Mouse (Mus musculus) cerebellum, adult 9-11 months (tissue): ENCODE results near the gene Msln.
"Not testable (repeated sequence)": the region's sequence is repeated elsewhere in the genome, so short reads cannot be mapped to it uniquely, and the experiment has no call there.

ENCODE experiments used
- DNase-seq: peaks from one replicate; pipeline ENCODE4 v3.0.0; 2022

Gene Msln

GRCm38 (mm10) chr17:25769331-25769730 is 15.2 kb upstream of the Msln start:
- DNase-seq: no peak

GRCm38 (mm10) chr17:25765886-25766285 is 11.7 kb upstream of the Msln start:
- DNase-seq: no peak

- DNase-seq: no peak
These were observed 8.4 kb upstream of the Msln start for GRCm38 (mm10) chr17:25762591-25762990.

- no peak for DNase-seq
These were observed 7.4 kb upstream of the Msln start for GRCm38 (mm10) chr17:25761561-25761970.

- DNase-seq: no peak
These were observed 6.0 kb upstream of the Msln start for GRCm38 (mm10) chr17:25760148-25760547.

DNA sequence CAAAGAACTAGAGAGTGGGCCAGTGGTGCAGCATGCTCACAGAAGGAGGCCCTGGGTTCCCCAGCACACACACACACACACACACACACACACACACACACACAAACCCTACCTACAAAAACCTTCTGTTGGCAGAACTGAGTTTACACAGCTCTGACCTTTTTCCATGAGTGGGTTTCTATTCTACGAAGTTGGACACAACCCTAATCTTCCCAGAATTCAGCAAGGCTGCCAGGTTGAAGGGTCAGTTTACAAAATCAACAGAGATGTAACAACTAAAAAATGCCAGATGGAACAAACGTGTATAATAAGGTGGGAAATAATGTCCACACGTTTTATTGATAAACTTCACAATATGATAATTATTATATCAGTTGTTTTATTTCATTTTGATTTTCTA is 3.5 kb upstream of the Msln start:
- DNase-seq: no peak

DNA sequence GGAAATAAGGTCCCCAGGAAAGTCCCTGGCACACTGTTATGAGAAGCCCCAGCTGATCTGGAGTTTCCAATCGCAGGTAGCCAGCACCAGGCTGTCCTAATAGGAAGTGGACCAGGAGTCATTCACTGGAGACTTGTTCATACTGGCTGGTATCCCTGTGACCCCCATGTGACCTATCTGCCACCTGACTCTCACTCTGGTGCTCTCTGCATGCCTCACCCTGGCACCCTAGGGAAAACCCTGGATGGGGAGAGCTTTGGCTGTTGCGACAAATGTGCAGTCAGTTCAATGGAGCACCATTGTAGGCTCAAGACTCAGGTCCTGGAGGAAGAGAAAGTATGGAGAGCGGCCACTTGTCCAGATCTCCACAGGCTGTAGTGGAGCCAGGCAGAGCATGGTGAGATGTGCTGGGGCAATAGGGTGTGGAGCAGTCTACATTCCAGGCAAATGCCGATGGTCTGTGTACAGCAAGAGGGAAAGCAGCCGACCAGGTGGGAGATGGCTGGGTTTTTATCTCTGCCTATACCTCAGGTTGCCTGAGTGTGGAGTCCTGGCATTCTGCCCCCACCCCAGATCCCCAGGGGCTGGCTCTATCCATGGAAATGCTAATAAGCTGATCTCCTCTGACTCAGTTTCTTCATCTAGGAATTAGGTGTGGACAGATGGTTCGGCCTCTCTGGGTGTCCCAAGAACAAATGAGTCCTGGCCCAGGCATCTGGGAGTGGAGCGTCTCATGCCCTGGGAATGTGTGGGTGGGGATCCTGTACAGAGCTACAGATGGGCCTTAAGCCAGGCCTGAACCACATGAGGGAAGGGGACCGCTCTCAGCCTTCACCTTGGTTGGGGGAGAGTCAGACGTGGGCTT is 2.4 kb upstream of the Msln start:
- DNase-seq: no peak

DNA sequence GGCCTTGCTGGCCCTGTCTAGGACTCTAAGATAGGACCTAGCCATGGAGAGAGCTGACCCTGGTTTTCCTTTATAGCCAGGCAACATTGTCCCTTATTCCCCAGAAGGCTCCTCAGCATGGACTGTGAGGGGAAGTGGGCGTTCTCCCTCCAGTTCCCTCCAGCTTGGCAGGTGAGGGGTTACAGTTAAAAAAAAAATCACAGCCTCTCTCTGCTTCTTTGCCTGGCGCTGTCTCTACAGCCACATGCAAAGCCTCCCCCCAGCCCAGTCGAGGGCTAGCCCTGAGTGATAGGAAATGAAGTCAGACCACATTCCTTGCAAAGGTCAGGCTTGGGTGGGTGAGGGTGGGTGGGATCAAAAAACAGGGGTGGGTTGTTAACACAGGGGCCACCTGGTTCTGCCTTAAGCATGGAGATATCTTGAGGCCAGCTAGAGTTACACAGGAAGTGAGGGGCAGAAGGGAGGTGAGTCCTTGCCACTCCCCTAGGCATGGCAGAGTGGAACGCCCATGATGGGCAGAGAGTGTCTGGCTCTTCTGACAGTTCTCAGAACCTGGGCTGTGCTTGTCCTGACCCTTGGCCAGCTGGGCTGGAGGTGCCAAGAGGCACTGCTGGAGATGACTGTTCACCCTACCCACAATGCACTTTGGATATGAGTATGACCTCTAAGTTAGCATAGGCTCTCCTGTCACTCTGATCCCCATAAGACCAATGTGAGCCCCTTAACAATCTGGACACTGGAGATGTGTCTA is 1.6 kb upstream of the Msln start:
- no peak for DNase-seq

GRCm38 (mm10) chr17:25755086-25755485 is 908 bp upstream of the Msln start:
- DNase-seq: no peak

DNA sequence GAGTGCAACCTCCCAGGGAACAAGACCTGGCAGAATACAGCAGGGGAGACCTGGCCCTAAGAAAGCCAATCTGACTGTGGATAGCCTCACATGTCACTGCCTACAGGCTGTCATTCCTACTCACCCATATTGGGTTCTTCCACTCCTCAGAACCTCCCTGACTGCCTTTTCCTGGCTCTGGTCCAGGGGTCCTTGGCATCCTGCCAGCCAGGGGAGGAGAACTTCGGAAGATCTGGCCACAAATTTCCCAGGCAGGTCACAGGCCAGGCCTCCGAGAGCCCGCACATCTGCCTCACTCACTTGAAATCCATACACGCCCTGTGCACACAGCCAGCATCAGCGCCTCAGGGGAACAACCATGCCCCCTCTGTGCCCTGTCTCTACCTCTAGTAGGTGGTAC is 2.7 kb downstream of the Msln start:
- no peak for DNase-seq

DNA sequence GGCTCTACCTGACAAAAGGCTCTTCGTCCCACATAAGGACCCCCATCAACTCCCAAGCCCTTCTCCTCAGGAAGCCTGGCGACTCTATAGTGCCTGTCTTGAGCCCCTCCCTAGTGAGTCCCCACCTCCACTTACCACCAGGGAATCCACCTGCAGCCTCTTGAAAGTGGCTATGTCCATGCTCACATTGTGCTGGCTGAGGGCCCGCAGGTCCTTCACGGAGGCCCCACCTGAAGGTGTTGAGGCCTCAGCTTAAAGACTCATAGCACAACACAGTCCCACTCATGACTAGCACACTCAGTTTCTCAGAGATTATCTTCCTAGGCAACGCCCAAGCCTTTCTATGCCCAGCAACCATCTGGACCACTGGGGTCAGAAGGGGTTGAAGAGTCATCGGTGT is 4.9 kb downstream of the Msln start:
- DNase-seq: no peak

DNA sequence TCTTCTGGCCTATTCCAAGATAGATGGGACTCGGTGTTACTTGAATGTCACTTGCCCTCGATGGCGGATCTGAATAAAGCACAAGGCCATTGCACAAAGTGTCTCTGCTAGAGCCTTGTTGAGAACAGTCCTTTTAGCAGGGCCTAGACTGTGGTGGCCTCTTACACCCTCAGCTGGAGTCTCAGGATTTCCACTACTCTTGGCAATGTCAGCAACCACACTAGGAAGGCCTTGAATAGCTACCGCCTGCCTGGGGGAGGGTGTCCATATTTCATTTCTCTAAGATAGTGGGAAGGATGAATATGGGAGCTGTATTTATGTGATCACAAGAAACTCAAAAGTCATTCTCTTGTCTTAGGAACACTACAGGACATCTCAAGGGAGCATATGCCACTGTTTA is 5.9 kb downstream of the Msln start:
- no peak for DNase-seq

- no peak for DNase-seq
These were observed 9.9 kb downstream of the Msln start for GRCm38 (mm10) chr17:25744311-25744710.

DNA sequence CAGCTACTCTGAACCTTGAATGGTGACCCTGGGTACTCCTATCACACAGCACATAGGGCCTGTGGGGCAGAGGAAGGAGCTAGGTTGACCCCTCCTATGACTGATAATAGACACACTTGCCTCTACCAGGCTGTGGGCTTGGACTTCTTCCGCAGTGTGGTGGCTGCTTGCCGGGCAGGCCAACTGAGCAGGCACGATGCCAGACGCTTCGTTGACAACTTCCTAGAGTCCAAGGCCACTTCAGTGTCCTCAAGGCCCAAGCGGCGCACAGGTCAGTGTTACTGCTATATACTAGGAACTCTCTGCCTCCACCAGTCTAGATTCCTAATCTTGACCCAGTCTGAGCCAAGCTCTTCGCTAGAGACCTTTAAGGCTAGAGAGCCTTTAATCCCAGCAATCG is 10.3 kb downstream of the Msln start:
- no peak for DNase-seq

DNA sequence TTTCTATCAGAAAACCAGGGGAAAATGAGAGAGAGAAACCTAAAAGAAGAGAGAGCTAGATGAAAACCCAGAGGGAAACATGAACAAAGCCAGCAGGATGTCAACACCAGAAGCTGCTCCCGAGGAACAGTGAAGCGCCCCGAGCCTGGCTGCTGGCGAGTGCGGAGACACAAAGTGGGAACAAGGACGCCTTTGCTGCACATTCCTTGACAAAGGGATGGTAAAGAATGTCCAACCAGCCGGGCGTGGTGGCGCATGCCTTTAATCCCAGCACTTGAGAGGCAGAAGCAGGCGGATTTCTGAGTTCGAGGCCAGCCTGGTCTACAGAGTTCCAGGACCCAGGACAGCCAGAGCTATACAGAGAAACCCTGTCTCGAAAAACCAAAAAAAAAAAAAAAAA is 12.7 kb downstream of the Msln start:
- DNase-seq: not testable (repeated sequence)

GRCm38 (mm10) chr17:25738861-25739260 is 15.3 kb downstream of the Msln start:
- no peak for DNase-seq

DNA sequence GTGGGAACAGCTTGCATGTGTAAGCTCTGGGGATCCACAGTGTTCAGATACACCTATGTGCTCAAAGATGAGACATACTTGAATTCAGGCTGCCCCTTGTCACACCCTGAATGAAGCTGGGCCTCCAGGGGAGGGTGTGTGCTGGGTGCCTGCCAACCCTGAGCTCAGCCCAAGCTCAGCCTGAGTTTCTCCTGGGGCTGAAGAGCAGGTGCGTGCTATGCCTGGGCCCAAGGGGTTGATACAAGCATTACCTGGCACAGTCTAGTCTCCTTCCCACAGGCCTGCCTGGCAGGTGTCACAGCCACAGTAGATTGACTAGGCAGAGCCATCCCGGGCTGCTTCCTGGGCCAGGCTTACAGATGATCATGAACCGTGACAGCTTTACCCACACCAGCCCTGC is 18.4 kb downstream of the Msln start, which contains the start of gene Mslnl:
Gene Mslnl, plus strand, starts transcription at position 298 of the 400 bp plus-strand sequence.
- DNase-seq: no peak

GRCm38 (mm10) chr17:25735246-25735645 is 18.9 kb downstream of the Msln start:
- DNase-seq: no peak

DNA sequence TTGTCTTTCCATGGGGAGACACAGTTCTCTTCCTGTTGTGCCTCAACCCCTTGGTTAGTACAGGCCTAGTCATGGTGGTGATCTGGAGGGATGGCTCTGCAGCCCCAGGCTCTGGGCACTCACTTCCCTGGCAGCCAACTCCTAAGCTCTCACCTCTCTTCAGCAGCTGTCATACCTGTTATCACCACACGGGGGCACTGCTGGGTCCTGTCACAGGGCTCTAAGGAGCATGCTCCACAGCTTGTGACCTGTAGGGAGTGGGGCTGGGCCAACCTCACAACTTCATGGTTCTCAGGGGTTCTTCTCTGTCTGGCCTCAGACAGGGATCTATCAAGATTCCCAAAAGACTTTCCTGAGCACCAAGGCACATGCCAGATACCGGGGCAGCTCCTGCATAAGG is 22.1 kb downstream of the Msln start:
- peak; percentile 79 for DNase-seq

DNA sequence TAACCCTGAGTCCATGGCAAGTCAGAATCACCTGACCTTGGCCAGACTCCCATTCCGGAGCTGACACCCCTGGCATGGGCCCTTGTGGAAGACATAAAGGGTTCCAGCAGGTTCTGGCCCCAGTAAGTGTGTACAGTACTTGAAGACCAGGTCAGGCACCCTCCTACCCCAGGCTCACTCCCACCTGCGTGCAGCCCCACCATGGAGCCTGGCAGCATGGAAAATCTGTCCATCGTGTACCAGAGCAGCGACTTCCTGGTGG is 26.2 kb downstream of the Msln start:
- DNase-seq: no peak

GRCm38 (mm10) chr17:25727265-25728008 is 26.7 kb downstream of the Msln start, which contains the start of the genes Chtf18 and Rpusd1:
Chtf18 (minus strand) TSS chr17:25727419.
Rpusd1 (plus strand) TSS chr17:25727670.
- DNase-seq: peak; percentile 100

- DNase-seq: no peak
These were observed 28.9 kb downstream of the Msln start for GRCm38 (mm10) chr17:25725264-25725663.

DNA sequence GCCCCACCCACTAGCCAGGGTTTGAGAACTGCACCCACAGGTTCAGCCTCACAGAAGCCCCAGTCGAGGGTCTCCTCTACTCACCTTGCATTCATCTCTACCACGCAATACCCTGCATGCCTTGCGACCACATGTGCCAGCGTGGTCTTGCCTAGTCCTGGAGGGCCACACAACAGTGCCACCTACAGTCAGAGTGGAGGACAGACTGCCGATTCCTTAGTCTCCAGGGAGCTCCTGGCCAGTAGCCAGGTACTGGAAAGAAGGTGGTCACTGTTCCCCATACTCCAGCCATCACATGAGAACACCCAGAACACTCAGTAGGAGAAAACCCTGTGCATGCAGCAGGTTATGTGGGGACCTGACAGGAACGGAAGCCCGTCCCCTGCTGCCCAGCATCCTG is 30.3 kb downstream of the Msln start:
- DNase-seq: no peak

GRCm38 (mm10) chr17:25723470-25723869 is 30.7 kb downstream of the Msln start:
- DNase-seq: no peak
